Mouse (Mus musculus) kidney, adult 2 months (tissue): ENCODE results near the gene Cmbl. TPM values are rescaled to one million over a fixed set of nuclear protein-coding genes. Genes with fewer than 3 reads are reported as not detected.

Experiments
- DNase-seq: peaks from one replicate; pipeline ENCODE4 v3.0.0; 2021
- H3K27ac ChIP-seq: fragments of 200-500 bp; 2 replicates; pipeline ENCODE4 v1.5.1; 2012; ENCODE audit warnings: low read depth, low read length, control low read depth, inconsistent platforms; ENCODE audit not compliant: insufficient read depth
- H3K27me3 ChIP-seq: fragments of 200-500 bp; replicated peaks from 2 replicates; pipeline ENCODE4 v1.6.1; 2012; ENCODE audit warnings: mild to moderate bottlenecking, moderate library complexity, low read length, inconsistent platforms; ENCODE audit not compliant: control insufficient read depth, insufficient read depth
- H3K36me3 ChIP-seq: fragments of 200-500 bp; 2 replicates; pipeline ENCODE4 v1.6.1; 2012; ENCODE audit warnings: mild to moderate bottlenecking, moderate library complexity, low read length, inconsistent platforms; ENCODE audit not compliant: control insufficient read depth, insufficient read depth
- H3K4me1 ChIP-seq: fragments of 200-500 bp; 2 replicates; pipeline ENCODE4 v1.6.1; 2011; ENCODE audit warnings: low read length; ENCODE audit not compliant: control insufficient read depth, insufficient read depth
- H3K4me3 ChIP-seq: fragments of 200-500 bp; 2 replicates; pipeline ENCODE4 v1.5.1; 2011; ENCODE audit warnings: mild to moderate bottlenecking, low read depth, low read length, control low read depth; ENCODE audit not compliant: insufficient read depth
- CTCF ChIP-seq: fragments of 200-500 bp; conservative IDR thresholded peaks from 2 replicates; pipeline ENCODE4 v1.5.1; 2011; ENCODE audit warnings: low read depth, mild to moderate bottlenecking, control low read depth, low read length, moderate library complexity, mixed read lengths; ENCODE audit not compliant: insufficient read depth, insufficient read length
- POLR2A ChIP-seq: fragments of 200-500 bp; IDR thresholded peaks from one replicate; pipeline ENCODE4 v1.6.1; 2011; ENCODE audit warnings: low read depth, low read length, control low read depth
- WGBS: fragments of 180-500 bp; shearing (Covaris S2); methylation state at CpG from one replicate; pipeline ENCODE4 v1.1.7; 2018; 5-methylcytosine and 5-hydroxymethylcytosine counted together
- polyA plus RNA-seq: library from polyadenylated mRNA; depleted of rRNA; stranded (reverse); fragments of >200 nt; gene quantifications from 2 replicates; pipeline ENCODE4 v1.2.3, GENCODE M21; 2012

Cmbl gene
- polyA plus RNA-seq, 1 experiment = 361 TPM

DNA sequence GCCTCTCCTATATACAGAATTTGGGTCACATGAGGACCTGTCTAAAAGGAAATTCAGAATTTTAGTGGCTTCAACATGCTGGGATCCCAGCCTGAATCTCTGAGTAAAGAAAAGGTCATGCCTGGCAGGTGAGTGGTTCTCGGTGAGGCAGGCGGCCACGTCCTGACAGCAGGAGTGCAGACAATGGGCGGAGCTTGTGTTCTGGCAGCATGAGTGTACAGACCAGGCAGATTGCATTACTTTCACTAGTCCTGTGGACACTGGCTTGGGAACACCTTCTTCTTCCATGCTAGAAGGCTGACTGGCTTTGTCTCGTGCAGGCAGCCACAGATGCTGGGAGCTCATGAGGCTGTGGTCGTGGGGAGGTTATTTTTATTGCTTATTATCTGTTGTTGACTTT is 41.6 kb downstream of the Cmbl start:
- Histone ChIP-seq H3K4me3 (no peak overlapping the region), H3K36me3 (no peaks in the 10 kb centered on the region; the same call in 1 of the 2 replicates), H3K4me1 (peaks cover 10% of the 10 kb centered on the region), H3K27ac (no peak overlapping the region), H3K27me3 (no peaks in the 10 kb centered on the region)
- 44% methylated on average over 6 of the region's 6 CpGs for WGBS
- peak; percentile 75 for DNase-seq
- TF ChIP-seq POLR2A (no peak), CTCF (no peak)

DNA sequence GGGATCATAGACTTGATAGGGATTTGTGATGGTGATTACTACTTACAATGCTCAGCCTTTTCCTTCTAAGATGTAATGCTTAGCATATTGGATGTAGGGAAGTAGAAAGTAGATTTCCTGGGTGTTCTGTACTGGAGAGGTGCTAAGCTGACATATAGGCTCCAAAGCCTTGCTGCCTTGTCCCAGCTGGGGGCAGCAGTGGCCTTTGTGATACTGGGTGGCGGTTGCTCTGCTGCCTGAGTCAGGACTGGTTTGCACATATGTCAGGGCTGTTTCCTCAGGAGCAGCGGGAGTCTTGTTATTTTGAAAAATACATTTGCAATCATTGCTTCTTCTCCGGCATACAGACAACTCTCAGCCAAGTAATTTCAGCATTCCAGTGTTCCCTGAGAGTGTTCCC is 45.8 kb downstream of the Cmbl start:
- DNase-seq = no peak
- no peak overlapping the region for H3K27ac ChIP-seq
- WGBS = 82% methylated on average over 3 of the region's 3 CpGs
- no peaks in the 10 kb centered on the region for H3K27me3 ChIP-seq
- H3K4me3 ChIP-seq = no peak overlapping the region
- no peaks in the 10 kb centered on the region; the same call in 1 of the 2 replicates for H3K36me3 ChIP-seq
- H3K4me1 ChIP-seq = peaks cover 6% of the 10 kb centered on the region
- TF ChIP-seq CTCF (peak; percentile 52), POLR2A (no peak)

DNA sequence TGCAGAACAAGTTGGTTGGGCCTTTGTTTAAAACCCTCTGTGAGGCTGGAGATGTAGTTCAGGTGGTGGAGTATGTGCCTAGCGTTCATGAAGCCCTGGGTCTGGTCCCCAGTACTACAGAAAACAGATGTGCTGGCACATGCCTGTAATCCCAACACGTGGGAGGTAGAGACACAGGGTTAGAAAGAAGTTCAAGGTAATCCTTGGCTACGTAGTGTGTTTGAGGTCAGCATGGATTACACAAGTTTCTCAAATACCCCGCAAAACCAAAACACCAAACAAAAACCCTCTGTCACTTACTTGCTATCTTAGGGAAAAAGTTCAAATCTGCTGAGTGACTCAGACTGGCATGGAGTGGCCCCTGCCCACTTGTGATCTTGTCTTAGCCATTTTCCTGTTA is 46.8 kb downstream of the Cmbl start:
- TF ChIP-seq CTCF = no peak
- no peak for TF ChIP-seq POLR2A

DNA sequence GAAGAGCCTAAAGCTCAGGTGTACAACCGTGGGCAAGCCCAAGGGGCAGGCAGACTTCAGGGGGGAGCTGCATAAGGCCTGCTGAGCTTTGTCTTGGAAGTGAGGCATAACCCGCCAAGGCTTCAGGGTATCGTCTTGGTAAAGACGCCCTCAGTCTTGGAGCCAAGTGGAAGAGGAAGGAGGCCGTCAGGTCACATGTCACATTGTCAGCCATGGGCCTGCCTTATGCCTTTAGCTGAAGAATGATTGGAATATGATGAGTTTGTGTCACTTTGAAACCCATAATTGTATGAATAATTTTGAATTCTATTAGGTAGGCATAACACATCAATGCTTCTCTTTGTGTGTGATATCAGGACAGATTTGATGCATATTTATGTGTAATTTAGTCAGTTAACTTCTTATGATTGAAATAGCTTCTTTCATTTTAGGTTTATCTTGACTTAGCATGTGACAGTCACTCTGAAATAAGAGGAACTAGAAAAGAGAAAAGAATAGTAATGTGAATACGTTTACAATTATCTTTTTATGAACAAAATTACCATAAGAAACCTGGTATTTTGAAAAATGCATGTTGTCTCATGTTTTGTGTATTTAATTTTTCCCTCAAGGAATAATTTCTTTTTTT is 48.8 kb downstream of the Cmbl start:
- TF ChIP-seq POLR2A (no peak), CTCF (no peak)
- Histone ChIP-seq H3K27ac (no peak overlapping the region), H3K27me3 (no peaks in the 10 kb centered on the region), H3K4me1 (no peaks in the 10 kb centered on the region), H3K36me3 (no peaks in the 10 kb centered on the region; the same call in 1 of the 2 replicates), H3K4me3 (no peak overlapping the region)
- 84% methylated on average over 6 of the region's 6 CpGs for WGBS
- DNase-seq = no peak

More for the DNA sequence above, 46.8 kb downstream of the Cmbl start:
- Histone ChIP-seq H3K36me3 (no peaks in the 10 kb centered on the region; the same call in 1 of the 2 replicates), H3K27me3 (no peaks in the 10 kb centered on the region), H3K4me1 (peaks cover 5% of the 10 kb centered on the region), H3K4me3 (no peak overlapping the region), H3K27ac (no peak overlapping the region)
- DNase-seq = no peak
- WGBS = 85% methylated on average over 4 of the region's 4 CpGs

DNA sequence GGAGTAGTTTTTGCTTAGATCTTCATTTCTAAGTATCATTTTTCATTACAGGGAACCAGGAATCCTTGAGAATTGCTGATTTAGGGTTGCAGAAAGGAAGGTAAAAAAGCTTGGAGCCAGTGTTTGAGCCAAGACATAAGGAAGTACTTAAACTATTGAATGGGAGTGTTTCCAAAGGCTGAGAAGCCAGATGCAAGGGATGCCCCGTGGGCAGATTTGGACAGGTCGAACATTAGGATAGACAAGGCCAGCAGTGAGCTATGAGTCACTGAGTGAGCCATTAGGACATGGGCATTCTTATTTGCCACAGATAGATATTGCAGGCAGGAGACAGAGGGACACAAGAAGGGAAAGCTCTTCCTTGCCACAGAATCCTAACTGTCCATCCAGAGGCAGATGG is 49.5 kb downstream of the Cmbl start:
- WGBS = 85% methylated on average over 2 of the region's 2 CpGs
- Histone ChIP-seq H3K4me3 (no peak overlapping the region), H3K4me1 (no peaks in the 10 kb centered on the region), H3K27me3 (no peaks in the 10 kb centered on the region), H3K27ac (no peak overlapping the region), H3K36me3 (no peaks in the 10 kb centered on the region; the same call in 1 of the 2 replicates)
- no peak for TF ChIP-seq CTCF
- no peak for TF ChIP-seq POLR2A
- no peak for DNase-seq

DNA sequence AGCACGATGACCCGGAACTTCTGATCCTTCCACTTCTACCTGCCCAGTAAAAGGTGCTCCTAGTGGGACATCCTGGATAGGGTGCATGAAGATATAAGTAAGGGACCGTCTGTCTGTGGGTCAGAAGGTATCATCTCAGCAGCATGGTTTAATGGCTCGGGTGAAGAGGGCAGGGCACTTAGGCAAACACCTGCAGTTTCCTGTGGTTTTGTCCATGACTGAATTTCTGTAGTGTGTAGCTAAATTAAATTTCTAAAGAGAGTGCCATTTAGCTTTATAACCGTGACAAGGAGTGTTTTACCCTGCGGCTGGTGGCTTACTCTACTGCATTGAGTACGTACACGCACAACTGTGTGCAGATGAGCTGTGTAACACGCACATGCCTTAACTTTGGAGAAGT is 52.1 kb downstream of the Cmbl start:
- DNase-seq = no peak
- Histone ChIP-seq H3K4me3 (no peak overlapping the region), H3K27ac (no peak overlapping the region), H3K36me3 (no peaks in the 10 kb centered on the region), H3K27me3 (no peaks in the 10 kb centered on the region), H3K4me1 (no peaks in the 10 kb centered on the region)
- no peak for TF ChIP-seq CTCF
- TF ChIP-seq POLR2A = no peak
- 81% methylated on average over 9 of the region's 9 CpGs for WGBS

DNA sequence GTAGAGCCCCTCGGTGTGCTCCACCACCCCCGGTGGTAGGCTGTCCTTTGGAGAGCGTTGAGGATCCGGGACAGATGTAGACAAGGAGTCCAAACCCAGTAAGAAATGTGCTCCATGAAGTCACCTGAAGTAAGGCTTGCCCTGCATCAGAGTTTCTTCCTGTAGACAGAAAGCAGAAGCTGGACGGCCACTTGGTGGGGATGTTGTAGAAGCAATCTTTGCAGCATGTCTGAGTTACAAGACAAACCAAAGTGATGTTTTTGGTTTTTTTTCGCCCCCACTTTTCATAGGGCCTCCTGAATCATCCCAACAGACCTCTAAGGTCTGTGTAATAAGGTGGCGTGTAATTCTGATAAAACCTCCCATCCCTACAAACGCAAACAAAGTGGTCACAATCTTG is 54.3 kb downstream of the Cmbl start:
- no peaks in the 10 kb centered on the region for H3K4me1 ChIP-seq
- H3K4me3 ChIP-seq = no peak overlapping the region
- TF ChIP-seq CTCF = no peak
- no peak for TF ChIP-seq POLR2A
- H3K27ac ChIP-seq = no peak overlapping the region
- no peak for DNase-seq
- WGBS = 87% methylated on average over 8 of the region's 8 CpGs
- H3K27me3 ChIP-seq = no peaks in the 10 kb centered on the region
- H3K36me3 ChIP-seq = no peaks in the 10 kb centered on the region
